Mouse (Mus musculus) 3134 (cell line): ENCODE results near the gene Hnrnpll.
"Not testable (repeated sequence)": the region's sequence is repeated elsewhere in the genome, so short reads cannot be mapped to it uniquely, and the experiment has no call there.

Experiments
- DNase-seq: peaks from one replicate; pipeline ENCODE4 v3.0.0-alpha.2; 2011; ENCODE audit warnings: low spot score; ENCODE audit not compliant: insufficient read length; ENCODE audit errors: extremely low read depth

The Hnrnpll gene

DNA sequence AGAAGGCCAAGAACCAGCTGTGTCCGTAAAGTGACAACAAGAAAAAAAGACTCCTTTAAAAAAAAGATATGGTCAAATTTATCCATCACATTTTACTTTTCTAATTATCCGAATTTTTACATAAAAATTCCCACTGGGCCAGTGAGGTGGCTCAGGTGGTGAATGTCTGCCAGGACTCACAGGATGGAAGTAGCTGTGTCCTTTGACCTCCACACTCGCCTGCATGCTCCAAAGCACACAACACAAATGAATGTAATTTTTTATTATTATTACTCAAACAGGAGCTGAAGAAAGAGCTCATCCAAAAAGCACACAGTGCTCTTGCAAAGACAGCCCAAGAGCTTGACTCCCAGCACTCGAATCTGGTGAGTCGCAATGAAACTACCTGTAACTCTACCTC, 2.0 kb downstream of the Hnrnpll start:
- no peak for DNase-seq

DNA sequence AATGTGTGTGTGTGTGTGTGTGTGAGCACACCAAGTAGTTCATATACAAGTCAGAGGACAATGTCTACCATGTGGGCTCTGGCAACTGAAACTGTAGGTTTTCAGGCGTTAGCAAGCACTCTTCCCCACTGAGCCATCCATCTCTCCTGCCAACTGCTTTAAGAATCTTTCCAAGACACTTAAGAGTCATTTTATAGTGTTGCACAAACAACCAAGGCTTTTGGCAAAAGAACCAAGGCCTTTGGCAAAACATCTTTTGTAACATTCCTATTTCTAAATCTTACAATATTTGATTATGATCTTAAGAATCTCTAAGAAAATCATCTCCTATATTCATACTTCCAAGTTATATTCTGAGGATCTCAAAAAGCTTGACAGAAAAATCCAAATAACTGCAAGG, 2.4 kb downstream of the Hnrnpll start:
- no peak for DNase-seq

DNA sequence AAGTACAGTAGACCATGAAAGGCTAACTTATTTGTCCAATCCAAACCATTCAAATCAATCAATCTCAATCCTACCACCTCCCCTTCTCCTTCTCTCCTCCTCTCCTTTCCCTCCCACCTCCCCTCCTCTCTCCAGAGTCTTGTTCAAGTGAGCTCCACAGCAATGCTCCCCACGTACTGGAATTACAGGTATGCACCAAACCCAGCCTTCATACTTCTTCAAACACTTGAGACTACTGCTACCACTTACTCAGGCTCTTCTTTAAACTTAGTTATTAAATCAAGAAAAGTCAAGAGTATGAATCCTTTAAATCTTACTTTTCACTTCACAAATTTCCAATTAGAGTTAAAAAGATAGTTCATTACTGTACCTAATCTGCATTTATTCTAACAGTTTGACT, 3.6 kb downstream of the Hnrnpll start:
- DNase-seq = no peak

- DNase-seq = no peak
These were observed 8.0 kb downstream of the Hnrnpll start for GRCm38 (mm10) chr17:80053931-80054734.

GRCm38 (mm10) chr17:80051682-80052081, 10.5 kb downstream of the Hnrnpll start:
- no peak for DNase-seq

DNA sequence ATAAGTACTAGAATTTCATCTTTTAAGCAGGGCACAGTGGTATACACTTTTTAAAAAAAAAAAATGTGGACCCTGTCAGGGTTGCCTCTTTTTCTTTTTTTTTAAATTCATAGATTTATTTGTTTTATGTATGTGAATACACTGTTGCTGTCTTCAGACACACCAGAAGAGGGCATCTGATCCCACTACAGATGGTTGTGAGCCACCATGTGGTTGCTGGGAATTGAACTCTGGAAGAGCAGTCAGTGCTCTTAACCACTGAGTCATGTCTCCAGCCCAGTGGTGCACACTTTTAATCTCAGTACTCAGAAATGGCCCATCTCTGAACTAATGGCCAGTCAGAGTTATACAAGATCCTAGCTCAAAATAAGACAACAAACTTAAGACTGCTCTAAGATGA, 12.8 kb downstream of the Hnrnpll start:
- not testable (repeated sequence) for DNase-seq

GRCm38 (mm10) chr17:80048230-80048629, 13.9 kb downstream of the Hnrnpll start:
- no peak for DNase-seq

DNA sequence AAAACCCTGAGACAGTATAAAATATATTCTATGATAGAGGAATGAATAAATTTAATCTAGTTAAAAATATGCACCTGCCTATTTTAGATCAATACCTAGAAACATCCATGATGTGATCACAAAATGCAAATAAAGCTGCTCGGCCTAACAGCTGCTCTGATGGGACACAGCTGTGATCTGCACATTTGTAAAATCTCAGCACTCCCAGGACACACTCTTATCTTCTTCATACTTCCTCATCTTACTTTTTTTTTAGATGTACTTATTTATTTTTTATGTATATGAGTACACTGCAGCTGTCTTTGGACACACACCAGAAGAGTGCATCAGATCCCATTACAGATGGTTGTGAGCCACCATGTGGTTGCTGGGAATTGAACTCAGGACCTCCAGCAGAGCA, 20.4 kb downstream of the Hnrnpll start:
- no peak for DNase-seq

DNA sequence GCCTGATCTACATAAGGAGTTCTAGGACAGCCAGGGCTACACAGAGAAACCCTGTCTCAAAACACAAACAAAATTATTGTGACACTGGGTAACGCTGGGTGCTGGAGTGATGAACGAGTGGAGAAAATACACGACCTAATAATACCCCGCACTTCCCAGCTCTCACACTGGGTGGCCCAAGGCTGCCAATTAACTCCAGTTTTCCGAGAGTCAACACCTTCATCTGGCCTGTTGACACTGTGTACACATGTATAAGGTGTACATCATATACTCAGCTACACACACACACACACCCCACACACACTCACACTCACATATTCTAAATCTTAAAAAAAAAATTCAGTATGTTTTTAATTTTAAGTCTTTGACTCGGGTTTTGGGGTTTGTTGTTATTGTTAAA, 33.5 kb downstream of the Hnrnpll start:
- no peak for DNase-seq

- no peak for DNase-seq
These were observed 35.8 kb downstream of the Hnrnpll start for GRCm38 (mm10) chr17:80026189-80026936.

DNA sequence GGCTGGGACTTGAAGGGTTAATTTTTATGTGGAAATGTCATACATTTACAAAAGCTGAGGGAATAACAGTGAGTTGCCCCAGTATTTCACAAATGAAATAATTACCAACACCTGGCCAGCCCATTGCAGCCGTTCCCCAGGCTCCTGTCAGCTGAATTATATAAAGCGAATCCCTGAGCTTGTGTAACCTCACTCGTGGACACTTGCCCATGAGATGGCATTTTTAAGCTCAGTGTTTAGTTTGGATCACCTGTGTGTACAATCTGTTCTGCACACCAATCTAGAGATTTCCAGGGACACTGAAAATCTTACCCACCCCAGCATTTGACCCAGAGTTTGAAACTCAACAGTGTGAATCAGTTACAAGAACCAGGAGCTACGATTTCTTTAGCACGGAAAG, 40.0 kb downstream of the Hnrnpll start:
- DNase-seq = no peak

GRCm38 (mm10) chr17:80020495-80020894, 41.6 kb downstream of the Hnrnpll start:
- DNase-seq = no peak

DNA sequence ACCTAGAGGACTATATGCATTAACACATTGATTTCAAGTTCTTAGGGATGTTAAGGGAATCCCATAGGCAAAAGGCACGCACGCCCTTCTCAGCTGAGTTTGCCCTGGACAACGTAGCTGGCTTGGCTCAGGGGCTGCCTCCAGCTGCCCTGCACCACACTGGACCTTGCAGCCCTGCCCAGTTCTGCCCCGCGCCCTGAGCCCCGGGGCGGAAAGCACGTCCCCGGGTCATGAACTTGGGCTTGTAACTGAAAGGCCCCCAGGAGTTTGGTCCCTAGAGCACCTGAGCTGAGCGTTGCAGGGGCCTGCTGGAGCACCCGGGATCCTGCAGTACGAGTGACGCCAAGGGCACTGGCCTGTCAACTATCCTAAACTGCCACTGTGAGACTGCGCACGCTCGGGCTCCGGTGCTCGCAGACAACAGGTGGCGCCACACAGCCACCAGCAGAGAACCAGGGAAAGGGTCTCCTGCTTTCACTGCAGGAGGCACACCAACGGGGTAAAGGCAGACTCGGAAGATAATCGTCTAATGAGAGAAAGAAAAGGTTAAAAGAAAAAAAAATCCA, 43.1 kb downstream of the Hnrnpll start:
- no peak for DNase-seq

GRCm38 (mm10) chr17:80018239-80018975, 43.7 kb downstream of the Hnrnpll start:
- no peak for DNase-seq

- DNase-seq = no peak
These were observed 44.7 kb downstream of the Hnrnpll start for GRCm38 (mm10) chr17:80017389-80017788.

DNA sequence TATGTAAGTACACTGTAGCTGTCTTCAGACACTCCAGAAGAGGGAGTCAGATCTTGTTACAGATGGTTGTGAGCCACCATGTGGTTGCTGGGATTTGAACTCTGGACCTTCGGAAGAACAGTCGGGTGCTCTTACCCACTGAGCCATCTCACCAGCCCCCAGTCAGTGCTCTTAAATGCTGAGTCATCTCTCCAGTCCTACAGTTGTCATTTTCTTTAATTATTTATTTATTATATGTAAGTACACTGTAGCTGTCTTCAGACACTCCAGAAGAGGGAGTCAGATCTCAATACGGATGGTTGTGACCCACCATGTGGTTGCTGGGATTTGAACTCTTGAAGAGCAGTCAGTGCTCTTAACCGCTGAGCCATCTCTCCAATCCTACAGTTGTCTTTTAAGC, 45.7 kb downstream of the Hnrnpll start:
- DNase-seq = not testable (repeated sequence)

GRCm38 (mm10) chr17:80014361-80014809, 47.7 kb downstream of the Hnrnpll start:
- DNase-seq = no peak

- no peak for DNase-seq
These were observed 52.2 kb downstream of the Hnrnpll start for GRCm38 (mm10) chr17:80009926-80010325.

- no peak for DNase-seq
These were observed 53.3 kb downstream of the Hnrnpll start for GRCm38 (mm10) chr17:80008847-80009246.

DNA sequence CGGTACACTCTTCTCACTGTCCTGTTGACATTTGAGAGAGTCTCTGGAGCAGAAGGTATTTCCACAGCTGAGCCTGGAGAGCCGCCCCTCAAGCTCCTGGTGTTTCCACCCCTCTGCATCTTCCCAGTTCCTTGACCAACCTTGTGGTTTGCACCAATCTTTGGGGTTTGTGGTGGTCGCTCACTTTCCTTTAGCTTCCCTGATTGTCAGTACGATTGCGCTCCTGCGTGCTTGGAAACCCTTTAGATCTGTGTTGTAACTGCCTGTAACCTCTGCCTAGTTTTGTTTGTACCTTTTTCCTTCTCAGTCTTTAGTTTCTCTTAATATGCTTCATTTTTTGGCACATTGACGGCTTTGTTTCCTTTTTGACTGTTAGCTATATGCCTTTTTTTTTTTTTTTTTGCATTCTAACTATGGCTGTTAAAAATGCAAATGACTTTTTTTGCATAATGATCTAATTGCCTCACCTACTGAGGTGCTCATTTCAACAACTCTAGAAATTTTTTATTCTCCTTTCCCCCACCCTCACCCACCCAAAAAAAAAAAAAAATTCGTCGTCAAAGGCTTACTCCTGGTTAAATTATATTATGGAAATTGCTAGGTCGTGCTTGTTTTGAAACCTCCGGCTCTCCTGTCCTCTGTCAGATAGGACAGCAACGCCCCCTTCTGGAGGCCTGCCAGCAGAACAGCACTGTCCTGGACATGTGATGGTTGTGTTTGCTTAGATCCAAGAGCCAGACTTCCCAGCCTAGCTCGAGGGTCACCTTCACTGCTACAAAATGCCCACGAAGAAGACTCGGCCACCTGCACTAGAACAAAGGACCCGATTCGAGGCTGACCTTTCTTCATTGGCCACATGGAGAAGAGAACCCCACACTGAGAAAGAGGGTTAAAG, 57.5 kb downstream of the Hnrnpll start:
- no peak for DNase-seq
